Mouse (Mus musculus): ENCODE data around the gene Mlx.

Mlx gene

DNA sequence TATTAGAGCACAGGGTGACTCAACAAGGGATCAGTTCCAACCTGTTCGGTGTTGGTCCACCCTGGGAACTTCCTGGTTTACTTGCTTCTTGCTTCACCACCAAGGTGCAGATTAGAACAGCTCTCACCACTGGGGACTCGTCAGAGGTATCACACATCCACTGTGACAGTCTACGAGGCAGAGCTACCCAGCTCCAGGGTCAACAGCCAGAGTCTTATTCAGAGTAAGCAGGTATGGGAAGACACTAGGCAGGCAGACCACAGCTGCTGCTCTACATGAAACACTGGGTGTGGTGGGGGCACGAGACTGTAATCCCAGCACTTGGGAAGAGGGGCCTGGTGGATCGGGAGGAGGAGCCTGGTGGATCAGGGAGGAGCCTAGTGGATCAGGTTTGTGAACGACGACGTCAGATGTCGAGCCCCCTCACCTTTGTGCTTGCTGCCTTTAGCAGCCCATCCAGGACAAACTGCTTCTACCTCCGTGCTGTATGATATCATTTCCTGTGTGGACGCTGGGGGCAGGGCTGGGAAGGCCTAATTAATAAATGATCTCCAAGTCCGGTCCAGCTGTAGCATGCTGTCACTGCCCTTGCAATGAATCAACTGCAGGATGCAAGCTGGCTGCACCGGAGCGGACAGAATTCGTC is 51.6 kb downstream of the Mlx start:
- peak; percentile 65 for DNase-seq (ENCODE audit: low spot score)

DNA sequence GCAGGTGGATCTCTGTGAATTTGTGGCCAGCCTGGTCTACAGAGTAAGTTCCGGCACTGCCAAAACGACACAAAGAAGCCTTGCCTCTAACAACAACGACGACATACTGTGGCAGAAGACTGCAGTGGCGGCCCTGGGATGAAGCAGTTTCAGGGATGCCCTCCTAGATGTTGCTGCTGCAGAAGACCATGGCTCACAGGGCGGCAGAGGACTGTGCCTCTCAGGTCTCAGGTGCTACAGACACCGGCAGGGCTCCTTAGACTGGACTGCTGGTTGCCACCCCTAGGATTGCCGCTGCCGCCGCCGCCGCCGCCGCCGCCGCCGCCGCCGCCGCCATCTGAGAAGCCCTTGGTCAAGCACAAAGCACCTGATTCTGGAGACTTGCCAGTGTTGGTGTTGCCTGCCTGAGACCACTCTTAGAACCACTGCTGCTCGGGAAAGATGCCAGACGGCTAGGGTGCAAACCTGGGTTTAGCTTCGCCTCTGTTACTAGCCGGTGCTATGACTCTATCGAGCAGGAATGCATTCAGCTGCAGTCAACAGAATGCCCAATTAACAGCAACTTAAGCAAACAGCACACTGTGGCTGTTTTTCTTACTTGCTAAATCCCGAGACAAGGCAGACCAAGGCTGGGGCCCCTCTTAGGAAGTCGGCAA is 53.2 kb downstream of the Mlx start:
- no peak for DNase-seq (ENCODE audit: low spot score)

DNA sequence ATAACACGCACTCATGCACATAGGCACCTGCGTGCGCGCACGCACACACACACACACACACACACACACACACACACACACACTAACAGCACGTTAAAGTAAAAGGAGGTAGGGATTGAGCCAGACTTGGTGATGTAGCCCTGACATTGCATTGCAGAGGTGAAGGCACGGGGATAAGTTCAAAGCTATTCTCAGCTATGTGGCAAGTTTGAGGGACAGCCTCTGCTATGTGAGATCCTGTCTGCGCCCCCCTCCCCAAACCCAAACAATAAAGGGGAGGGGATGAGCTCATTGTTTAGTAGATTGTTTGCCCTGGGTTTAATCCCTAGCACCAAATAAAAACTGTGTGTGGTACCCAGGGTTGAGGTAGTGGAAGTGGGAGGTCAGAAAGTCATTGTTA is 54.0 kb downstream of the Mlx start:
- DNase-seq (ENCODE audit: low spot score) = no peak
